8 mouse cellular contexts compared by ENCODE assay signal in the genomic region with DNA sequence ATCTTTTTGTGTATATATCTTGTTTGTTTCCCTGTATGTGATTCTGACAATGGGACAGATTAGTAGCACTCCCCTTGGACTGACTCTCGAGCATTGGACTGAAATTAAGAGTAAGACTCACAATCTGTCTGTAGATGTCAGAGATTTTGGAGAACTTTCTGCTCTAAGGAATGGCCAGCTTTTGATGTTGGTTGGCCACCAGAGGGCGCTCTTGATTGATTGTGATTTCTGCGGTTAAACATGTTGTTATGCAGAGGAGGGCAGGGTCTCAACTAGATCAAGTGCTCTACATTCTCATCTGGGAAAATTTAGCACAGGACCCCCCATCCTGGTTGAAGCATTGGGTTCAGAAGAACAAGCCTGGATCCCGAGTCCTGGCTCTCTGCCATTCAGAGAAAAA.
DNase-seq lines count a peak whose midpoint lies in the region; ATAC-seq and TF ChIP-seq lines count a peak whose summit lies in the region.
"Had no signal": no experiment of that assay in that cellular context is flagged by ENCODE, and none has a peak within 500 bp of the region (broad histone marks: within the 10 kb centered on the region; RNA-seq: fewer than 3 reads in every experiment).

No protein-coding gene starts in this region.

- no peaks in the 10 kb centered on the region for H3K4me1 ChIP-seq in kidney, postnatal 0 days (replicated peaks; ENCODE audit: insufficient read depth, low read length)
- H3K4me1 ChIP-seq: embryonic facial prominence, embryonic 12.5 days had no signal

- no peak for ATAC-seq in kidney, postnatal 0 days (replicated peaks; ENCODE audit: low FRiP score, low read depth)
- ATAC-seq in megakaryocyte progenitor cell, adult 5-6 weeks (replicated peaks; ENCODE audit: poor library complexity), result no peak

- H3K27me3 ChIP-seq in kidney, postnatal 0 days (ENCODE audit: insufficient read depth, low read length), result no peaks in the 10 kb centered on the region
- H3K27me3 ChIP-seq: embryonic facial prominence, embryonic 12.5 days had no signal

- H3K27ac ChIP-seq in kidney, postnatal 0 days, result no peak overlapping the region
- H3K27ac ChIP-seq: embryonic facial prominence, embryonic 12.5 days had no signal

- 82% methylated on average over 4 of the region's 4 CpGs for WGBS in kidney, postnatal 0 days

- H3K36me3 ChIP-seq in kidney, postnatal 0 days (ENCODE audit: insufficient read depth, low read length), result no peaks in the 10 kb centered on the region
- H3K36me3 ChIP-seq: embryonic facial prominence, embryonic 12.5 days had no signal

- H3K4me3 ChIP-seq in kidney, postnatal 0 days (replicated peaks; ENCODE audit: low read depth, low read length), result no peak overlapping the region
- H3K4me3 ChIP-seq: embryonic facial prominence, embryonic 12.5 days had no signal

- H3K9me3 ChIP-seq in kidney, postnatal 0 days (replicated peaks; ENCODE audit: low read length), result no peaks in the 10 kb centered on the region

- TF ChIP-seq CTCF in kidney, postnatal 0 days (IDR thresholded peaks at IDR 0.05; ENCODE audit: low read depth), result peak; percentile 54; the same call in 1 of the 2 replicates

- H3K4me2 ChIP-seq in kidney, postnatal 0 days (ENCODE audit: low read length), result no peak overlapping the region
- H3K4me2 ChIP-seq: embryonic facial prominence, embryonic 12.5 days had no signal

- H3K9ac ChIP-seq in kidney, postnatal 0 days (ENCODE audit: low read depth, low read length), result no peak overlapping the region
- H3K9ac ChIP-seq: embryonic facial prominence, embryonic 12.5 days had no signal

- no peak for DNase-seq in kidney, postnatal 0 days (ENCODE audit: low spot score)
- DNase-seq in kidney, adult 11 months, result no peak
- DNase-seq in MEL-GATA-1-ER (ENCODE audit: extremely low read depth, low read depth), result peak; percentile 49
- peak; percentile 30 for DNase-seq in c-Kit-positive CD71-negative TER-119-negative erythroid progenitor cells, embryonic 14.5 days (ENCODE audit: low read depth)
- peak; percentile 26 for DNase-seq in lung, postnatal 25 days (ENCODE audit: low spot score)
- no peak for DNase-seq in Muller cell, postnatal 12 days (ENCODE audit: inconsistent ontology term)

Comparison
In these comparisons a context has a peak if more than half of its experiments do, and no peak if none do; other contexts are left out.
1. DNase-seq: peak in MEL-GATA-1-ER (single experiment), c-Kit-positive CD71-negative TER-119-negative erythroid progenitor cells, embryonic 14.5 days (single experiment) and lung, postnatal 25 days (single experiment); none in kidney, postnatal 0 days (single experiment), kidney, adult 11 months (single experiment) and Muller cell, postnatal 12 days (single experiment).